Mouse (Mus musculus) midbrain, embryonic 12.5 days (tissue): ENCODE measurements around the gene H2-D1. TPM values are rescaled to one million over a fixed set of nuclear protein-coding genes. Genes with fewer than 3 reads are reported as not detected.

Experiments used
- ATAC-seq: fragments of 200-750 bp; cut with Nextera tagmentation; 2 replicates; pipeline ENCODE4 v1.8.0; 2017; ENCODE audit warnings: low read depth, moderate TSS enrichment, moderate library complexity; ENCODE audit not compliant: low FRiP score
- H3K27ac ChIP-seq: fragments of 300-500 bp; sonication (generic); replicated peaks from 2 replicates; pipeline ENCODE4 v1.5.1; 2016; ENCODE audit warnings: mild to moderate bottlenecking
- H3K27me3 ChIP-seq: fragments of 300-500 bp; sonication (generic); 2 replicates; pipeline ENCODE4 v1.6.1; 2016; ENCODE audit warnings: mild to moderate bottlenecking
- H3K36me3 ChIP-seq: fragments of 300-500 bp; sonication (generic); 2 replicates; pipeline ENCODE4 v1.6.1; 2016
- H3K4me1 ChIP-seq: fragments of 300-500 bp; sonication (generic); 2 replicates; pipeline ENCODE4 v1.6.1; 2016
- H3K4me2 ChIP-seq: fragments of 300-500 bp; sonication (generic); replicated peaks from 2 replicates; pipeline ENCODE4 v1.6.1; 2016; ENCODE audit warnings: mild to moderate bottlenecking, moderate library complexity
- H3K4me3 ChIP-seq: fragments of 300-500 bp; sonication (generic); 2 replicates; pipeline ENCODE4 v1.5.1; 2016; ENCODE audit warnings: mild to moderate bottlenecking
- H3K9ac ChIP-seq: fragments of 300-500 bp; sonication (generic); replicated peaks from 2 replicates; pipeline ENCODE4 v1.6.1; 2016; ENCODE audit warnings: mild to moderate bottlenecking, moderate library complexity
- H3K9me3 ChIP-seq: fragments of 300-500 bp; sonication (generic); 2 replicates; pipeline ENCODE4 v1.6.1; 2016; ENCODE audit warnings: mild to moderate bottlenecking
- WGBS: fragments of 180-500 bp; shearing (Covaris S2); methylation state at CpG from one replicate; pipeline ENCODE4 v1.1.7; 2016; 5-methylcytosine and 5-hydroxymethylcytosine counted together
- polyA plus RNA-seq: library from polyadenylated mRNA; unstranded; fragments of >200 nt; fragmentation: Nextera tagmentation; extraction: Ambion mirVana; gene quantifications from 2 replicates; pipeline ENCODE4 v1.2.1, GENCODE M21; 2016

The H2-D1 gene
- polyA plus RNA-seq, 1 experiment from 2014 or later = 47.8 TPM

DNA sequence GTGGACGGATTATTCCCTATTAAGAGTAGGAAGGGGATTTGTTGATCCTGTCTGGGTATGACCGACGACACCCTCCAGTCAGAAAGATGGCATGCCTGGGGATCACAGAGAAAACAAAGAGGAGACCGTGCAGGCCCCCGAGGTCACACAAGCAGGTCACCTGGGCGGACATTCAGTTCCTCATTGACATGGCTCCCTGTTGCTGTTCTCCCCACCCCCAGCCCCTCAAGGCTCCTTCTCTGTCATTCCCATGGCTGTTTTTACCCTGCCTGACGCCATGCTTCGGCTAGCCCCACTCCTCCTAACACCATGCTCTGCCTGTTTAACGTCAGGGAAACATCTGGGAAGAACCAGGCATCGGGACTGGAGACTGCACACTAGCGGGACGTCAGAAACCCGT lies 879 bp upstream of the H2-D1 start:
- Histone ChIP-seq H3K4me3 (no peak overlapping the region), H3K27ac (no peak overlapping the region), H3K9ac (no peak overlapping the region), H3K36me3 (no peaks in the 10 kb centered on the region), H3K4me2 (no peak overlapping the region), H3K9me3 (no peaks in the 10 kb centered on the region), H3K4me1 (peaks cover 7% of the 10 kb centered on the region), H3K27me3 (peaks cover 50% of the 10 kb centered on the region)
- WGBS = 68% methylated on average over 13 of the region's 13 CpGs
- no peak for ATAC-seq

GRCm38 (mm10) chr17:35263523-35263883 lies 973 bp downstream of the H2-D1 start:
- H3K4me1 ChIP-seq = 0 out of 2 replicates have a peak, but pooled peaks cover 3% of the 10 kb centered on the region

GRCm38 (mm10) chr17:35267399-35268086 lies 5.0 kb downstream of the H2-D1 start:
- Histone ChIP-seq H3K4me1 (0 out of 2 replicates have a peak, but pooled peaks cover 3% of the 10 kb centered on the region), H3K4me3 (no peak overlapping the region), H3K27ac (no peak overlapping the region), H3K9ac (no peak overlapping the region), H3K27me3 (peaks cover 20% of the 10 kb centered on the region), H3K36me3 (no peaks in the 10 kb centered on the region), H3K9me3 (no peaks in the 10 kb centered on the region), H3K4me2 (no peak overlapping the region)
- 55% methylated on average over 1 of the region's 1 CpGs for WGBS
- ATAC-seq = no peak

More at GRCm38 (mm10) chr17:35263523-35263883, 973 bp downstream of the H2-D1 start:
- Histone ChIP-seq H3K4me3 (peak overlapping the region; percentile 75), H3K36me3 (no peaks in the 10 kb centered on the region), H3K4me2 (peak overlapping the region; percentile 96), H3K27me3 (peaks cover 39% of the 10 kb centered on the region), H3K9me3 (no peaks in the 10 kb centered on the region), H3K9ac (peak overlapping the region; percentile 76), H3K27ac (no peak overlapping the region)
- peak; percentile 31; the same call in 1 of the 2 replicates for ATAC-seq
- 1% methylated on average over 29 of the region's 31 CpGs for WGBS

DNA sequence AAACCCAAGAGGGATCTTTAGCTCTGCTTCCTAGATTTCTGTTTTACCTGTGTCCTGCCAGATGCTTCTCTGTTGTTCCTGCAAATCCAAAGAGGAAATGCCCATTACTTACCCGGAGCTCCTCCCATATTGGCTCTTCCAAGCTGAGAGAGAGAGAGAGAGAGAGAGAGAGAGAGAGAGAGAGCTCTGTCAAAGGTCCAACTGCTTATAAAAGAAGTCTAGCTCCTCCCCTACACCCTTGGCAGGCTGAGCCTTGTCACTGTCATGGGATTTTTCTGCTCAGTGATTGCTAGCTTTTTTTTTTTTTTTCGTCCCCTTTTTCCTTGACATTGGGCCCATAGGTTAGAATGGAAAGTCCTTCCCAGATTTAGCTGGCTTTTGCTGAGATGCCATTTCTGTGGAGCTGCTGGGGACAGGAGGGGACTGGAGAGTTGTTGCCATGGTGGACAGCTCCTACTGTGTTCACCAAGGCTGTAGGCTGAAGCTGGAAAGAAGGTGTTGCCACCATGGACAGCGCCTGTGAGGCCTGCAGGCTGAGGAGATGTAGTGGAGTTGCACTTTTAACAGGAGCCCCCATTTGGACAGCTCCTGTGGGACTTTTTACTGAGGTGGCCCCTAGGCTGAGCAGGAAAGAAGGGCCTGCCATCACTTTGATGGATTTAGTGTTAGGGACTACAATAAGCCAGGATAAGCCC lies 7.3 kb downstream of the H2-D1 start:
- 0 out of 2 replicates have a peak, but pooled peaks cover 2% of the 10 kb centered on the region for H3K4me1 ChIP-seq
- no peak overlapping the region for H3K4me2 ChIP-seq
- no peak overlapping the region for H3K4me3 ChIP-seq
- no peaks in the 10 kb centered on the region for H3K36me3 ChIP-seq
- H3K27me3 ChIP-seq = peaks cover 4% of the 10 kb centered on the region
- H3K9ac ChIP-seq = no peak overlapping the region
- no peak for ATAC-seq
- H3K9me3 ChIP-seq = no peaks in the 10 kb centered on the region
- WGBS = 29% methylated on average over 3 of the region's 3 CpGs
- H3K27ac ChIP-seq = no peak overlapping the region

GRCm38 (mm10) chr17:35272249-35272648 lies 9.7 kb downstream of the H2-D1 start:
- Histone ChIP-seq H3K9me3 (no peaks in the 10 kb centered on the region), H3K4me3 (no peak overlapping the region), H3K4me1 (0 out of 2 replicates have a peak, but pooled peaks cover 2% of the 10 kb centered on the region), H3K27ac (no peak overlapping the region), H3K27me3 (peaks cover 20% of the 10 kb centered on the region), H3K9ac (no peak overlapping the region), H3K4me2 (no peak overlapping the region), H3K36me3 (no peaks in the 10 kb centered on the region)
- no peak for ATAC-seq
- 73% methylated on average over 3 of the region's 3 CpGs for WGBS

- no peak overlapping the region for H3K9ac ChIP-seq
- H3K4me1 ChIP-seq = 0 out of 2 replicates have a peak, but pooled peaks cover 2% of the 10 kb centered on the region
- no peak overlapping the region for H3K4me2 ChIP-seq
- no peaks in the 10 kb centered on the region for H3K36me3 ChIP-seq
- H3K9me3 ChIP-seq = no peaks in the 10 kb centered on the region
- H3K27me3 ChIP-seq = peaks cover 28% of the 10 kb centered on the region
- peak; percentile 54; the same call in 1 of the 2 replicates for ATAC-seq
- H3K27ac ChIP-seq = no peak overlapping the region
- 7% methylated on average over 11 of the region's 11 CpGs for WGBS
- no peak overlapping the region for H3K4me3 ChIP-seq
Measured at GRCm38 (mm10) chr17:35274770-35275169, 12.2 kb downstream of the H2-D1 start.

DNA sequence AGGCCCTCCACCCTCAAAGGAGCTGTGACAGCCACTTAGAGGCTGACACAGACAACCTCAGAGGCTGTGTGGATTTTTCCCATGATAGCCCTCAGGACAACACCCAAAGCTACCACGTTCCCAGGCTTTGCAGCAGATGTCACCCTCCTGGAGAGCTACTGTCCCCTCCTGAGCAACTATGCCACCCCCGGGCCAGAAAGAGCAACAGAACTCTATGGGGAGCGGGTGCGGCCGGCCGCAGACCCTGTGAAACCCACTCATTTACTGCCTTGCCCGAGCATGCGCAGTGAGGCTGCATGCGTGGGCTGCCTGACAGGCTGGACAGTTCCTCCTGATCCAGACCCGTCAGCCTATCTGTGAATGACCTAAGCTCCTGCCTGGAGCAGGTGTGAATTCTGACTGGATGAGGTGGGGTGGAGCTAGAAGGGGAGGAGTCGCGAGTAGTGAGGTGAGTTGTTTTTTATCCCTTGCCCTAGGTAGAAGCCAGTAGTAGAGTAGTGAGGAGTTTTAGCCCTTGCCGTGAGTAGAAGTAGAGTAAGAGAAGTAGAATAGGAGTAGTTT lies 13.9 kb downstream of the H2-D1 start:
- H3K4me1 ChIP-seq = 0 out of 2 replicates have a peak, but pooled peaks cover 2% of the 10 kb centered on the region
- H3K4me3 ChIP-seq = no peak overlapping the region
- H3K9ac ChIP-seq = no peak overlapping the region
- peaks cover 28% of the 10 kb centered on the region for H3K27me3 ChIP-seq
- no peak overlapping the region for H3K27ac ChIP-seq
- no peaks in the 10 kb centered on the region for H3K9me3 ChIP-seq
- ATAC-seq = no peak
- H3K36me3 ChIP-seq = no peaks in the 10 kb centered on the region
- 27% methylated on average over 13 of the region's 13 CpGs for WGBS
- H3K4me2 ChIP-seq = no peak overlapping the region

GRCm38 (mm10) chr17:35278049-35278448 lies 15.5 kb downstream of the H2-D1 start:
- Histone ChIP-seq H3K36me3 (no peaks in the 10 kb centered on the region), H3K27ac (no peak overlapping the region), H3K4me1 (0 out of 2 replicates have a peak, but pooled peaks cover 2% of the 10 kb centered on the region), H3K4me3 (no peak overlapping the region), H3K4me2 (no peak overlapping the region), H3K9ac (no peak overlapping the region), H3K27me3 (peaks cover 28% of the 10 kb centered on the region), H3K9me3 (no peaks in the 10 kb centered on the region)
- WGBS = 84% methylated on average over 8 of the region's 8 CpGs
- ATAC-seq = no peak

- no peak for ATAC-seq
- 0 out of 2 replicates have a peak, but pooled peaks cover 2% of the 10 kb centered on the region for H3K4me1 ChIP-seq
Measured at GRCm38 (mm10) chr17:35278957-35279688, 16.6 kb downstream of the H2-D1 start.

DNA sequence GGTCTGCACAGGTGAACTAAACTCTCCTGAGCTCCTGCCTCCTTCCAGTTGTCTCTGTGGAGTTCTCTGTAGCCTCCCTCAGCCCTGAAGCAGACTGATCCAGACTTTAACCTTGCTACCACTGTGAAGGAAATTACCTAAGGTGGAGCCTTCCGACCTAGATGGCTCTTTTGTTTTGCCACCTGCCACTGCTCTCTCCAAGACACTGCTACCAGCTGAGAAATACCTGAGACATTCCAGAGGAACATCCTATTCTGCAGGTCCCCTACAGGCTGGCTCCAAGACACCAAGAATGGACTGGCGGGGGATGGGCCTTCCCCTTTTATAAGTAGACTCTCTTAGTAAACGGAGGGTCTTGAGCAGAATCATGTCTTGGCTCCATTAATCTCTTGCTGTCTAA lies 17.7 kb downstream of the H2-D1 start:
- no peak overlapping the region for H3K4me3 ChIP-seq
- H3K36me3 ChIP-seq = no peaks in the 10 kb centered on the region
- H3K27me3 ChIP-seq = peaks cover 24% of the 10 kb centered on the region
- no peak overlapping the region for H3K9ac ChIP-seq
- no peak overlapping the region for H3K4me2 ChIP-seq
- H3K27ac ChIP-seq = no peak overlapping the region
- ATAC-seq = no peak
- H3K4me1 ChIP-seq = no peaks in the 10 kb centered on the region
- no peaks in the 10 kb centered on the region for H3K9me3 ChIP-seq
- WGBS = 80% methylated on average over 3 of the region's 3 CpGs

More at GRCm38 (mm10) chr17:35278957-35279688, 16.6 kb downstream of the H2-D1 start:
- Histone ChIP-seq H3K4me2 (no peak overlapping the region), H3K9me3 (no peaks in the 10 kb centered on the region), H3K27ac (no peak overlapping the region), H3K9ac (no peak overlapping the region), H3K27me3 (peaks cover 28% of the 10 kb centered on the region), H3K36me3 (no peaks in the 10 kb centered on the region), H3K4me3 (no peak overlapping the region)
- WGBS = 89% methylated on average over 13 of the region's 13 CpGs

DNA sequence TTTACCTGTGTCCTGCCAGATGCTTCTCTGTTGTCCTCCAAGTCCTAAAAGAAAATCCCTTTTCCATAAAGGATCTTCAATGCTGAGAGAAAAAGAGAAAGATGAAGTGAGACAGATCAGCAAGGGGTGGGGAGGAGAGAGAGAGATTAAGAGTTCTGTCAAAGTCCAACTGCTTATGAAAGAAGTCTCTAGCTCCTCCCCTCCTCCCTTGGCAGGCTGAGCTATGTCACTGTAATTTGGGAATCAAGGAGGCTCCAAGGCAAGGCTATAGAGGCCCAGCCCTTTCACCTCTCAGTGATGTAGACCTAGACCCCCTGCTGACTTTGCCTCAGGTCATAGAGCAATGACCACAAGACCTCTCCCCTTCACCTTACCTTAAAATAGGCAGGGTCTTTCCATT lies 22.9 kb downstream of the H2-D1 start:
- H3K27ac ChIP-seq = no peak overlapping the region
- H3K4me3 ChIP-seq = no peak overlapping the region
- no peak overlapping the region for H3K4me2 ChIP-seq
- no peaks in the 10 kb centered on the region for H3K9me3 ChIP-seq
- no peak overlapping the region for H3K9ac ChIP-seq
- peaks cover 5% of the 10 kb centered on the region; the same call in 1 of the 2 replicates for H3K27me3 ChIP-seq
- H3K36me3 ChIP-seq = no peaks in the 10 kb centered on the region
- H3K4me1 ChIP-seq = no peaks in the 10 kb centered on the region
- no peak for ATAC-seq
